Mouse (Mus musculus) E14TG2a.4 (cell line): ENCODE data around the gene Olfr517.

Experiments used
- CTCF ChIP-seq: conservative IDR thresholded peaks from 2 replicates; pipeline ENCODE4 v1.5.1; 2014; ENCODE audit warnings: low read length
- NANOG ChIP-seq: IDR thresholded peaks from 2 replicates; pipeline ENCODE4 v1.6.1; 2014; ENCODE audit warnings: borderline replicate concordance, low read length, mixed read lengths

GRCm38 (mm10) chr7:108872279-108872678, at the start of gene Olfr517:
- TF ChIP-seq CTCF: no peak
- TF ChIP-seq NANOG: no peak
